Mouse (Mus musculus) embryonic fibroblast, embryonic 13.5 days (primary cell): ENCODE data around the gene Btbd1.

Source experiments
- CTCF ChIP-seq: IDR thresholded peaks from 2 replicates; pipeline ENCODE4 v1.5.1; 2011; ENCODE audit warnings: mild to moderate bottlenecking, control low read depth, low read length, moderate library complexity, borderline replicate concordance; ENCODE audit not compliant: insufficient read depth
- POLR2A ChIP-seq: IDR thresholded peaks from 2 replicates; pipeline ENCODE4 v1.6.1; 2011; ENCODE audit warnings: low read depth, mild to moderate bottlenecking, control low read depth, low read length, moderate library complexity

- TF ChIP-seq CTCF (no peak), POLR2A (no peak)
Observed at GRCm38 (mm10) chr7:81850171-81850570, 20.9 kb upstream of the Btbd1 start.
